ENCODE assay signal across 21 mouse cellular contexts in genomic region chr6:66859391-66859790, GRCm38 (mm10). TPM values are rescaled to one million over a fixed set of nuclear protein-coding genes. Genes with fewer than 3 reads are reported as not detected.
DNase-seq lines count a peak whose midpoint lies in the region; ATAC-seq and TF ChIP-seq lines count a peak whose summit lies in the region.
"Had no signal": no experiment of that assay in that cellular context is flagged by ENCODE, and none has a peak within 500 bp of the region (broad histone marks: within the 10 kb centered on the region; RNA-seq: fewer than 3 reads in every experiment).

No protein-coding gene starts in this region.

- no peak for TF ChIP-seq POLR2A in kidney, adult 2 months (IDR thresholded peaks at IDR 0.05; ENCODE audit: low read depth, low read length)
- no peak for TF ChIP-seq POLR2A in liver, adult 2 months (IDR thresholded peaks at IDR 0.05; ENCODE audit: extremely low read depth, insufficient read depth, low read length)

- peak; percentile 90 for DNase-seq in kidney, adult 2 months
- no peak for DNase-seq in kidney, adult 18-20 months
- DNase-seq in liver, adult 2 months (ENCODE audit: extremely low read depth, low read depth, low spot score), result peak; percentile 62
- DNase-seq in liver, postnatal 0 days, result no peak
- DNase-seq in kidney, postnatal 14 days, result peak; percentile 73
- DNase-seq in forebrain, postnatal 0 days, result no peak
- DNase-seq: adrenal gland, adult 8-10 months; adrenal gland, postnatal 36 days; cerebellum, adult 2 months; cerebellum, postnatal 10 days; gastrocnemius, adult 2 months; gastrocnemius, postnatal 25 days; heart, postnatal 36 days had no signal

- H3K9ac ChIP-seq in liver, adult 2 months (ENCODE audit: low read depth, low read length), result no peak overlapping the region
- H3K9ac ChIP-seq in liver, postnatal 0 days (replicated peaks), result no peak overlapping the region
- no peak overlapping the region for H3K9ac ChIP-seq in forebrain, postnatal 0 days
- H3K9ac ChIP-seq: forebrain, embryonic 13.5 days; heart, embryonic 13.5 days had no signal

- no peak overlapping the region for H3K4me2 ChIP-seq in liver, postnatal 0 days (ENCODE audit: low read depth, low read length)
- H3K4me2 ChIP-seq in forebrain, postnatal 0 days (ENCODE audit: low read depth), result no peak overlapping the region
- H3K4me2 ChIP-seq: forebrain, embryonic 13.5 days; heart, embryonic 13.5 days had no signal

- no peak overlapping the region for H3K4me3 ChIP-seq in kidney, adult 2 months (ENCODE audit: insufficient read depth, low read depth, low read length)
- H3K4me3 ChIP-seq in liver, adult 2 months (ENCODE audit: insufficient read depth, low read depth, low read length), result no peak overlapping the region
- no peak overlapping the region for H3K4me3 ChIP-seq in liver, postnatal 0 days (ENCODE audit: low read depth, low read length)
- H3K4me3 ChIP-seq in forebrain, postnatal 0 days (ENCODE audit: low read depth, low read length), result no peak overlapping the region
- H3K4me3 ChIP-seq: embryonic facial prominence, embryonic 10.5 days; forebrain, embryonic 13.5 days; gastrocnemius, adult 2 months; heart, embryonic 13.5 days had no signal

- no peaks in the 10 kb centered on the region for H3K36me3 ChIP-seq in kidney, adult 2 months (ENCODE audit: control insufficient read depth, insufficient read depth, low read length)
- H3K36me3 ChIP-seq in liver, adult 2 months (ENCODE audit: control insufficient read depth, insufficient read depth, low read length), result no peaks in the 10 kb centered on the region
- no peaks in the 10 kb centered on the region for H3K36me3 ChIP-seq in liver, postnatal 0 days (replicated peaks; ENCODE audit: insufficient read depth, low read length)
- no peaks in the 10 kb centered on the region for H3K36me3 ChIP-seq in forebrain, postnatal 0 days (ENCODE audit: insufficient read depth)
- H3K36me3 ChIP-seq: embryonic facial prominence, embryonic 10.5 days; heart, embryonic 13.5 days had no signal

- TF ChIP-seq CTCF in kidney, adult 2 months (conservative IDR thresholded peaks at IDR 0.05; ENCODE audit: insufficient read depth, insufficient read length, low read depth, low read length), result no peak
- no peak for TF ChIP-seq CTCF in liver, adult 2 months (IDR thresholded peaks at IDR 0.05; ENCODE audit: low read depth, low read length)
- no peak for TF ChIP-seq CTCF in liver, postnatal 0 days (IDR thresholded peaks at IDR 0.05; ENCODE audit: low read depth)
- no peak for TF ChIP-seq CTCF in forebrain, postnatal 0 days (IDR thresholded peaks at IDR 0.05; ENCODE audit: low read depth)

- H3K27me3 ChIP-seq in kidney, adult 2 months (replicated peaks; ENCODE audit: control insufficient read depth, insufficient read depth, low read length), result no peaks in the 10 kb centered on the region
- no peaks in the 10 kb centered on the region for H3K27me3 ChIP-seq in liver, adult 2 months (ENCODE audit: control insufficient read depth, insufficient read depth, low read length)
- no peaks in the 10 kb centered on the region for H3K27me3 ChIP-seq in liver, postnatal 0 days (ENCODE audit: insufficient read depth, low read length)
- H3K27me3 ChIP-seq in forebrain, postnatal 0 days (ENCODE audit: insufficient read depth, low read length), result no peaks in the 10 kb centered on the region
- H3K27me3 ChIP-seq: CH12.LX; forebrain, embryonic 13.5 days; heart, embryonic 13.5 days had no signal

- H3K79me2 ChIP-seq in liver, adult 2 months (ENCODE audit: control insufficient read depth, insufficient read depth, low read length), result no peaks in the 10 kb centered on the region

- H3K27ac ChIP-seq in kidney, adult 2 months (ENCODE audit: insufficient read depth, low read depth, low read length), result peak overlapping the region; percentile 82; the same call in 1 of the 2 replicates
- H3K27ac ChIP-seq in liver, adult 2 months (replicated peaks; ENCODE audit: insufficient read depth, low read depth, low read length), result no peak overlapping the region
- no peak overlapping the region for H3K27ac ChIP-seq in liver, postnatal 0 days (ENCODE audit: low read depth)
- H3K27ac ChIP-seq in forebrain, postnatal 0 days (ENCODE audit: low read depth, low read length), result no peak overlapping the region
- H3K27ac ChIP-seq: embryonic facial prominence, embryonic 10.5 days; forebrain, embryonic 13.5 days; gastrocnemius, adult 2 months; heart, embryonic 13.5 days had no signal

- H3K9me3 ChIP-seq in liver, postnatal 0 days (ENCODE audit: low read length), result no peaks in the 10 kb centered on the region
- H3K9me3 ChIP-seq in forebrain, postnatal 0 days (ENCODE audit: low read length), result no peaks in the 10 kb centered on the region
- H3K9me3 ChIP-seq: embryonic facial prominence, embryonic 10.5 days; forebrain, embryonic 13.5 days; heart, embryonic 13.5 days had no signal

- no peak for ATAC-seq in liver, postnatal 0 days
- ATAC-seq in forebrain, postnatal 0 days, result no peak
- ATAC-seq: forebrain, embryonic 13.5 days had no signal

- TF ChIP-seq EP300 in liver, postnatal 0 days (IDR thresholded peaks at IDR 0.05; ENCODE audit: low read depth), result no peak

- peaks cover 21% of the 10 kb centered on the region; the same call in 1 of the 2 replicates for H3K4me1 ChIP-seq in kidney, adult 2 months (ENCODE audit: control insufficient read depth, insufficient read depth, low read length)
- no peaks in the 10 kb centered on the region for H3K4me1 ChIP-seq in liver, adult 2 months (ENCODE audit: control insufficient read depth, insufficient read depth, low read length)
- no peaks in the 10 kb centered on the region for H3K4me1 ChIP-seq in liver, postnatal 0 days (ENCODE audit: insufficient read depth)
- H3K4me1 ChIP-seq in forebrain, postnatal 0 days (ENCODE audit: insufficient read depth), result no peaks in the 10 kb centered on the region
- H3K4me1 ChIP-seq: embryonic facial prominence, embryonic 10.5 days; forebrain, embryonic 13.5 days; heart, embryonic 13.5 days had no signal

RNA-seq across cellular contexts. Expression of gene Gng12, which starts 36.8 kb away (rescaled TPM):
- 90.6 and 102 TPM in 2 replicates for polyA plus RNA-seq in kidney, adult 2 months (2012; rRNA removed)
- 24.4 and 28.7 TPM in 2 replicates for total RNA-seq in liver, adult 2 months (2014; rRNA removed)
- 14.1 and 18.7 TPM in 2 replicates for polyA plus RNA-seq in liver, adult 2 months (2012; rRNA removed)
- 39.0 and 39.4 TPM in 2 replicates for polyA plus RNA-seq in liver, postnatal 0 days (2015; fragmentation: Nextera tagmentation; extraction: Ambion mirVana)
- 23.5 and 27.8 TPM in 2 replicates for total RNA-seq in forebrain, postnatal 0 days (2014; rRNA removed)
- polyA plus RNA-seq in forebrain, postnatal 0 days (2015; fragmentation: Nextera tagmentation; extraction: Ambion mirVana), result 40.5 and 52.0 TPM in 2 replicates

RNA-seq across cellular contexts. Expression of gene Vmn1r39, which starts 49.0 kb away (rescaled TPM):
- not detected in 2 replicates for polyA plus RNA-seq in kidney, adult 2 months (2012; rRNA removed)
- total RNA-seq in liver, adult 2 months (2014; rRNA removed), result not detected in 2 replicates
- polyA plus RNA-seq in liver, adult 2 months (2012; rRNA removed), result not detected in 2 replicates
- polyA plus RNA-seq in liver, postnatal 0 days (2015; fragmentation: Nextera tagmentation; extraction: Ambion mirVana), result not detected in 2 replicates
- total RNA-seq in forebrain, postnatal 0 days (2014; rRNA removed), result not detected in 2 replicates
- not detected in 2 replicates for polyA plus RNA-seq in forebrain, postnatal 0 days (2015; fragmentation: Nextera tagmentation; extraction: Ambion mirVana)
- total RNA-seq: adrenal gland, adult 8-10 months; adrenal gland, postnatal 36 days; CH12.LX; gastrocnemius, adult 2 months; gastrocnemius, postnatal 25 days; granulocyte monocyte progenitor cell, adult 5-6 weeks; heart, postnatal 36 days had no signal
- polyA plus RNA-seq: cerebellum, adult 2 months; embryonic facial prominence, embryonic 10.5 days; embryonic facial prominence, embryonic 14.5 days; forebrain, embryonic 13.5 days; heart, embryonic 13.5 days; heart, postnatal 0 days; hindbrain, embryonic 11.5 days had no signal

Comparison
In these comparisons a context has a peak if more than half of its experiments do, and no peak if none do; other contexts are left out.
1. DNase-seq: peak in kidney, adult 2 months (single experiment), liver, adult 2 months (single experiment) and kidney, postnatal 14 days (single experiment); none in kidney, adult 18-20 months (single experiment), liver, postnatal 0 days (single experiment) and forebrain, postnatal 0 days (single experiment).